Mouse (Mus musculus): ENCODE measurements at regions not wholly inside any gene's neighbourhood (a gene's known extent, or its start where the extent isn't known, plus 50 kb on each side); places are given as distances from the start of the nearest gene placed in this dataset.

GRCm38 (mm10) chr15:3672586-3672985 is 89.3 kb upstream of the Ghr start:
- Histone ChIP-seq H3K4me2 (ENCODE audit: insufficient read depth, low read depth, poor library complexity, severe bottlenecking) (no peak overlapping the region), H3K9ac (ENCODE audit: insufficient read depth, low read depth) (no peak overlapping the region), H3K27ac (ENCODE audit: insufficient read depth, low read depth) (no peak overlapping the region), H3K4me3 (replicated peaks in 1 of 3; ENCODE audit: low read depth in 2 of 3, low read length in 2 of 3, poor library complexity in 1 of 3) (no peak overlapping the region), H3K4me1 (ENCODE audit: control insufficient read depth in 1 of 2, insufficient read depth in 2 of 2) (peaks cover 0 to 11% of the 10 kb centered on the region in 2 experiments; a peak in 2 of 4 replicates), H3K36me3 (replicated peaks in 1 of 2; ENCODE audit: control insufficient read depth in 1 of 2, insufficient read depth in 1 of 2, low read length in 1 of 2) (no peaks in the 10 kb centered on the region), H3K79me2 (replicated peaks; ENCODE audit: control insufficient read depth, extremely low read depth, insufficient read depth, poor library complexity, severe bottlenecking) (no peaks in the 10 kb centered on the region), H3K27me3 (replicated peaks) (no peaks in the 10 kb centered on the region), H3K9me3 (replicated peaks; ENCODE audit: low read length) (no peaks in the 10 kb centered on the region)
- dilution Hi-C loops (cut with MboI; ENCODE audit: extremely low pct_ligation_motif_present, extremely low pct_unique_long_range_greater_than_20kb, low sequenced_read_pairs) = no loop called here
- no peak for TF ChIP-seq IRF4 (IDR thresholded peaks at IDR 0.05; ENCODE audit: low read depth, low read length)
- TF ChIP-seq MYC (IDR thresholded peaks at IDR 0.05; ENCODE audit: low read depth, low read length) = no peak
- TF ChIP-seq CTCF (conservative IDR thresholded peaks at IDR 0.05 in 1 of 2, IDR thresholded peaks at IDR 0.05 in 1 of 2; ENCODE audit: low read depth in 2 of 2, low read length in 2 of 2) = no peak
- no peak for TF ChIP-seq TCF12 (IDR thresholded peaks at IDR 0.05; ENCODE audit: low read depth, low read length)
- no peak for TF ChIP-seq ZKSCAN1 (IDR thresholded peaks at IDR 0.05; ENCODE audit: borderline replicate concordance, low read depth, low read length)
- no peak for TF ChIP-seq MAFK (IDR thresholded peaks at IDR 0.05; ENCODE audit: insufficient replicate concordance, low read length)
- TF ChIP-seq ELF1 (IDR thresholded peaks at IDR 0.05; ENCODE audit: low read depth, low read length) = no peak
- TF ChIP-seq KAT2A (IDR thresholded peaks at IDR 0.05; ENCODE audit: insufficient replicate concordance, low read length) = no peak
- TF ChIP-seq GABPA (IDR thresholded peaks at IDR 0.05; ENCODE audit: insufficient replicate concordance, low read depth, low read length) = no peak
- no peak for TF ChIP-seq SIN3A (IDR thresholded peaks at IDR 0.05; ENCODE audit: low read length)
- peak; percentile 5 for DNase-seq (ENCODE audit: extremely low read depth)
- in situ Hi-C loops (cut with MboI; ENCODE audit: low pct_ligation_motif_present, low pct_unique_long_range_greater_than_20kb, low sequenced_read_pairs) = no loop called here

GRCm38 (mm10) chr15:3671169-3671568 is 87.9 kb upstream of the Ghr start:
- Histone ChIP-seq H3K79me2 (replicated peaks; ENCODE audit: control insufficient read depth, extremely low read depth, insufficient read depth, poor library complexity, severe bottlenecking) (no peaks in the 10 kb centered on the region), H3K9me3 (replicated peaks; ENCODE audit: low read length) (no peaks in the 10 kb centered on the region), H3K9ac (ENCODE audit: insufficient read depth, low read depth) (no peak overlapping the region), H3K36me3 (replicated peaks in 1 of 2; ENCODE audit: control insufficient read depth in 1 of 2, insufficient read depth in 1 of 2, low read length in 1 of 2) (no peaks in the 10 kb centered on the region), H3K4me3 (replicated peaks in 1 of 3; ENCODE audit: low read depth in 2 of 3, low read length in 2 of 3, poor library complexity in 1 of 3) (no peak overlapping the region), H3K27ac (ENCODE audit: insufficient read depth, low read depth) (no peak overlapping the region), H3K4me1 (ENCODE audit: control insufficient read depth in 1 of 2, insufficient read depth in 2 of 2) (peaks cover 0 to 11% of the 10 kb centered on the region in 2 experiments; a peak in 2 of 4 replicates), H3K4me2 (ENCODE audit: insufficient read depth, low read depth, poor library complexity, severe bottlenecking) (no peak overlapping the region), H3K27me3 (replicated peaks) (no peaks in the 10 kb centered on the region)
- DNase-seq (ENCODE audit: extremely low read depth) = no peak
- in situ Hi-C loops (cut with MboI; ENCODE audit: low pct_ligation_motif_present, low pct_unique_long_range_greater_than_20kb, low sequenced_read_pairs) = no loop called here
- no peak for TF ChIP-seq GABPA (IDR thresholded peaks at IDR 0.05; ENCODE audit: insufficient replicate concordance, low read depth, low read length)
- no peak for TF ChIP-seq MAZ (IDR thresholded peaks at IDR 0.05; ENCODE audit: low read depth, low read length)
- TF ChIP-seq JUN (IDR thresholded peaks at IDR 0.05; ENCODE audit: insufficient read depth, low read depth, low read length) = no peak
- no peak for TF ChIP-seq MEF2A (IDR thresholded peaks at IDR 0.05; ENCODE audit: borderline replicate concordance, low read depth, low read length)
- no peak for TF ChIP-seq EP300 (IDR thresholded peaks at IDR 0.05; ENCODE audit: low read length)
- TF ChIP-seq TBP (conservative IDR thresholded peaks at IDR 0.05; ENCODE audit: low read depth, low read length) = no peak
- no peak for TF ChIP-seq RAD21 (IDR thresholded peaks at IDR 0.05; ENCODE audit: low read depth, low read length)
- no peak for TF ChIP-seq IRF4 (IDR thresholded peaks at IDR 0.05; ENCODE audit: low read depth, low read length)
- TF ChIP-seq PAX5 (IDR thresholded peaks at IDR 0.05; ENCODE audit: low read length) = no peak
- TF ChIP-seq JUND (conservative IDR thresholded peaks at IDR 0.05; ENCODE audit: low read depth, low read length) = no peak
- TF ChIP-seq KAT2A (IDR thresholded peaks at IDR 0.05; ENCODE audit: insufficient replicate concordance, low read length) = no peak
- TF ChIP-seq MAX (IDR thresholded peaks at IDR 0.05; ENCODE audit: low read length) = no peak
- no peak for TF ChIP-seq CHD2 (IDR thresholded peaks at IDR 0.05; ENCODE audit: low read length)
- TF ChIP-seq BHLHE40 (IDR thresholded peaks at IDR 0.05; ENCODE audit: low read depth, low read length) = no peak
- dilution Hi-C loops (cut with MboI; ENCODE audit: extremely low pct_ligation_motif_present, extremely low pct_unique_long_range_greater_than_20kb, low sequenced_read_pairs) = no loop called here
